Mouse (Mus musculus) ovary, postnatal 10 days (tissue): ENCODE data around the gene Jade2.

Experiments used
- DNase-seq: peaks from one replicate; pipeline ENCODE4 v3.0.0; 2022; ENCODE audit warnings: low spot score

Gene Jade2

GRCm38 (mm10) chr11:51833393-51834066, 23.9 kb downstream of the Jade2 start:
- DNase-seq = no peak

- no peak for DNase-seq
These were observed 24.5 kb downstream of the Jade2 start for GRCm38 (mm10) chr11:51832992-51833391.

GRCm38 (mm10) chr11:51831962-51832909, 25.2 kb downstream of the Jade2 start:
- no peak for DNase-seq

- no peak for DNase-seq
These were observed 32.5 kb downstream of the Jade2 start for GRCm38 (mm10) chr11:51824867-51825424.

- no peak for DNase-seq
These were observed 33.3 kb downstream of the Jade2 start for GRCm38 (mm10) chr11:51823963-51824753.

- no peak for DNase-seq
These were observed 34.2 kb downstream of the Jade2 start for GRCm38 (mm10) chr11:51823271-51823670.

- no peak for DNase-seq
These were observed 34.7 kb downstream of the Jade2 start for GRCm38 (mm10) chr11:51822736-51823135.

GRCm38 (mm10) chr11:51820861-51821260, 36.6 kb downstream of the Jade2 start:
- peak; percentile 59 for DNase-seq

- no peak for DNase-seq
These were observed 37.5 kb downstream of the Jade2 start for GRCm38 (mm10) chr11:51819964-51820363.

GRCm38 (mm10) chr11:51818837-51819236, 38.6 kb downstream of the Jade2 start:
- no peak for DNase-seq

- DNase-seq = peak; percentile 84
These were observed 39.7 kb downstream of the Jade2 start for GRCm38 (mm10) chr11:51817756-51818155.

GRCm38 (mm10) chr11:51812022-51812546, 45.4 kb downstream of the Jade2 start:
- no peak for DNase-seq

GRCm38 (mm10) chr11:51811230-51811629, 46.2 kb downstream of the Jade2 start:
- DNase-seq = no peak

GRCm38 (mm10) chr11:51809632-51810224, 47.7 kb downstream of the Jade2 start:
- no peak for DNase-seq

GRCm38 (mm10) chr11:51807108-51807879, 50.2 kb downstream of the Jade2 start:
- DNase-seq = no peak

GRCm38 (mm10) chr11:51805221-51805981, 52.1 kb downstream of the Jade2 start:
- DNase-seq = peak; percentile 31

GRCm38 (mm10) chr11:51800634-51801325, 56.7 kb downstream of the Jade2 start:
- no peak for DNase-seq

GRCm38 (mm10) chr11:51796272-51796671, 61.2 kb downstream of the Jade2 start:
- DNase-seq = no peak

GRCm38 (mm10) chr11:51790662-51791061, 66.8 kb downstream of the Jade2 start:
- DNase-seq = no peak
